Mouse (Mus musculus): ENCODE data around the gene Gm37240. TPM values are rescaled to one million over a fixed set of nuclear protein-coding genes. Genes with fewer than 3 reads are reported as not detected.
A peak's percentile ranks its signal among the peaks of the same experiment; 100 is the strongest.

The Gm37240 gene
- polyA plus RNA-seq, 1 experiment from 2014 or later = 7.2 TPM

DNA sequence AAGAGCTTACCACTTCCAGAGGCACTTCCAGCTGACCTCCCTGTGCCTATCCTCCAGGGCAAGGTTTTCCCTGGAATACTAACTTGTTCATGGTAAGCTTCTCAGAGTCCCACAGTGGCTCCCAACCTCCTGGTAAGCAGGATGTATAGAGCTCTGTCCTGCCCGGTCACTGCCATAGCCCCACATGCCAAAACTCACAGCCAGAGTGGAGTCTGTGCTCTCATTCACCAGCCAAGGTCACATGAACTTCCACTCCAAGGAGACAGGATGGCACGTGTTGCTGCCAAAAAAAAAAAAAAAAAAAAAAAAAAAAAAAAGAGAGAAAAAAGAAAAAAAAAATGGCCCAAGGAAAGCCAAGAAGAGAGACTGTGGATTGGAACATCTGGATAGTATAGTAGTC is 109.5 kb downstream of the Gm37240 start:
- H3K27ac ChIP-seq (replicated peaks) = no peak overlapping the region
- no peaks in the 10 kb centered on the region for H3K36me3 ChIP-seq
- peaks cover 34% of the 10 kb centered on the region for H3K4me1 ChIP-seq
- 61% methylated on average over 2 of the region's 2 CpGs for WGBS
- H3K4me3 ChIP-seq = no peak overlapping the region
- no peak overlapping the region for H3K9ac ChIP-seq
- H3K4me2 ChIP-seq = no peak overlapping the region
- no peak for ATAC-seq (ENCODE audit: extremely low read depth, insufficient number of reproducible peaks, low FRiP score, low TSS enrichment)
- H3K9me3 ChIP-seq = no peaks in the 10 kb centered on the region
- no peaks in the 10 kb centered on the region for H3K27me3 ChIP-seq (replicated peaks)

DNA sequence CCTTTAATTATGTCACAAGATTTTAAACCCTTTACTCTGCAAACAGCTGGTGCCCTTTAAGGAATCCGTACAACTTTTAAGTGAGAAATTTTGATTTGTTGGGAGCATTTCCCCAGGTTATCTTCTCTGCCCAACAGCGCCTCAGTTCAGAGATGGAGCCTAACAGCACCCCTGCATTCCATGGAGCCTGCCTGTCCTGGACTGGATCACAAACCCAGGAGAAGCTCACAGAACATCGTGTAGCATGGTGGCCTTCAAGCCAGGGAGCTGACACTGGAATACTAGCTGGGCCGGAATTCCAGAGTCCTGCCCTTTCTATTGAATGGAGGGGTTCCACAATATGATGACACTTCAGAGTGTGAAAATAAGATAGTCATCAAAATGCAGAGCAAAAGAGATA is 110.0 kb downstream of the Gm37240 start:
- 72% methylated on average over 4 of the region's 4 CpGs for WGBS
- ATAC-seq (ENCODE audit: extremely low read depth, insufficient number of reproducible peaks, low FRiP score, low TSS enrichment) = no peak
- peaks cover 37% of the 10 kb centered on the region for H3K4me1 ChIP-seq
- H3K36me3 ChIP-seq = no peaks in the 10 kb centered on the region
- no peak overlapping the region for H3K9ac ChIP-seq
- H3K27me3 ChIP-seq (replicated peaks) = no peaks in the 10 kb centered on the region
- H3K27ac ChIP-seq (replicated peaks) = no peak overlapping the region
- H3K9me3 ChIP-seq = no peaks in the 10 kb centered on the region
- no peak overlapping the region for H3K4me3 ChIP-seq
- no peak overlapping the region for H3K4me2 ChIP-seq

DNA sequence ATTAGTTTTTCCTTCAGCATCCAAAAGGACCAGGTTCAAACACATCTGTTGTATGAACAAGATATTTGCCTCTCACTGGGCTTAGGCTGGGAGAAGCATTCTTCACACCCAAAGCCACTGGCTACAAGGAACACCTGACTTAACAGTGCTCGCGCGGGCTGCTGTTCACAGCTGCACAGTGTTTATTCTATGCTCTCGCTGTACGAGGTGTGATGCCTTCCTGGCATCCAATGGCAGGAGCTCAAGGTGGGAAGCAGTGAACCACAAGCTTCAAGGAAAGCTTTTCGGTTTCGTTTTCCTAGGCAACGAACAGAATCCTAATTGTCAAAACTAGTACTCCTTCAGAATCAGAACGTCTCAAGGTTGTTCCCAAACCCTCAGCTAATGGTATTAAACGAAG is 110.6 kb downstream of the Gm37240 start:
- ATAC-seq (ENCODE audit: extremely low read depth, insufficient number of reproducible peaks, low FRiP score, low TSS enrichment) = no peak
- 83% methylated on average over 10 of the region's 10 CpGs for WGBS
- Histone ChIP-seq H3K9me3 (no peaks in the 10 kb centered on the region), H3K4me1 (peaks cover 37% of the 10 kb centered on the region), H3K4me2 (no peak overlapping the region), H3K27me3 (replicated peaks) (no peaks in the 10 kb centered on the region), H3K36me3 (no peaks in the 10 kb centered on the region), H3K27ac (replicated peaks) (no peak overlapping the region), H3K4me3 (no peak overlapping the region), H3K9ac (no peak overlapping the region)

DNA sequence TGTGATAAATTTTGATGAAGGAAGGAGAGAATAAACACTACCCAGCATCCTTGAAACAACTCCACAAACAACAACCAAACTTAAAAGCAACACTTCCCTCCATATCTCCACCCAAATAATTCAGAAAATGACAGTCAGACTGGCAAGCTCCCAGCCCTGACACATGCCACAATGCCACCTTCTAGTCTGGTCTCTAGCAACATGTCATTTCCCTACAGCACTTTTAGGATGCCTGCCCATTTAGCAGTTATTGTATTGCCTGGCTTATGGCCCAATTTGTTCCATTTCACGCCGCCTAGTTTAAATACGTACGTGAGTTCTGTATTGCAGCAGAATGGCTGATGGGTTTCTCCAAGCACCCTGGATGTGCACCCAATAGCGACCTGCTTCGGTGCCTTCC is 111.2 kb downstream of the Gm37240 start:
- 83% methylated on average over 6 of the region's 6 CpGs for WGBS

DNA sequence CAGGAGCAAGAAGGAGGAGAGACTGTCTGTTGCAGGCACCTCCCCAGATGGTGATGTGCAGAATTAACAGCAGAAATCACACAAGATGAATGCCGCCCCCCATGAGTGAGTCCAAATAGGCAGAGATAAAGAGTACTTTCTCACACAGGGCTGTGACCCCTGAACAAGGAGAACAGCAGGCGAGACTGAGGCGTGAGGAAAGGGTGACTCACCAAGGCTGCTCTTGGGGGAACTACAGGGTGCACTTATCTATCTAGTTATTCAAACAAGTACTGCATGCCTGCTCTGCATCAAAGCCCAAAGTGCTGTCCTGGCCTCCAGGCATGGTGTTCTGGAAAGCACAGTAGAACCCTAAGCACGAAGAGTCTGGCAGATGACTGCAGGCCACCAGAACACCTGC is 113.4 kb downstream of the Gm37240 start:
- H3K9ac ChIP-seq = peak overlapping the region; percentile 33; the same call in 1 of the 2 replicates

More for the DNA sequence above, 111.2 kb downstream of the Gm37240 start:
- Histone ChIP-seq H3K4me3 (no peak overlapping the region), H3K4me1 (peaks cover 37% of the 10 kb centered on the region), H3K9ac (no peak overlapping the region), H3K27ac (replicated peaks) (no peak overlapping the region), H3K4me2 (no peak overlapping the region), H3K36me3 (no peaks in the 10 kb centered on the region), H3K27me3 (replicated peaks) (no peaks in the 10 kb centered on the region), H3K9me3 (no peaks in the 10 kb centered on the region)
- no peak for ATAC-seq (ENCODE audit: extremely low read depth, insufficient number of reproducible peaks, low FRiP score, low TSS enrichment)

DNA sequence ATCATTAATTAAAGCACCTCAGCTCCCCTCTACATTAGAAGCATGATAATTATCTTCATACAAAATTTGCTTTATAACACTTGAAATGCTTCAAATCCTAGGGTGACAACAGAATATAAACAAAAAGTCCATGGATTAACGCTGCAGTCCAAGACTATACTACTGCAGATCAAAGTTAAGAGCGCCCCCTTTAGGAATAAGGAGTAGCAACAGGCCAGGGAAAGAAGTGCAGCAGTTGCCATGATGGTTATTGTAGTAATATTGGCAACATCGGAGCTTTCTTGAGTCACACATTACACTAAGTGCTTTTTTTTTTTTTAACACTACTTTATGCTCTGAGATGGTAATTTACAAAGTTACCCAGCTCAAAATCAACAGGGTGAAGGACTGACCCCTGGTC is 113.9 kb downstream of the Gm37240 start:
- Histone ChIP-seq H3K4me3 (no peak overlapping the region), H3K9me3 (no peaks in the 10 kb centered on the region), H3K27me3 (replicated peaks) (no peaks in the 10 kb centered on the region), H3K4me1 (peaks cover 34% of the 10 kb centered on the region), H3K4me2 (peak overlapping the region; percentile 33), H3K9ac (peak overlapping the region; percentile 33; the same call in 1 of the 2 replicates), H3K36me3 (no peaks in the 10 kb centered on the region), H3K27ac (replicated peaks) (peak overlapping the region; percentile 78)
- 39% methylated on average over 3 of the region's 3 CpGs for WGBS
- no peak for ATAC-seq (ENCODE audit: extremely low read depth, insufficient number of reproducible peaks, low FRiP score, low TSS enrichment)

More for the DNA sequence above, 113.4 kb downstream of the Gm37240 start:
- 3% methylated on average over 4 of the region's 4 CpGs for WGBS
- no peaks in the 10 kb centered on the region for H3K36me3 ChIP-seq
- no peak for ATAC-seq (ENCODE audit: extremely low read depth, insufficient number of reproducible peaks, low FRiP score, low TSS enrichment)
- peak overlapping the region; percentile 33 for H3K4me2 ChIP-seq
- H3K27me3 ChIP-seq (replicated peaks) = no peaks in the 10 kb centered on the region
- H3K27ac ChIP-seq (replicated peaks) = peak overlapping the region; percentile 78
- H3K4me3 ChIP-seq = no peak overlapping the region
- H3K9me3 ChIP-seq = no peaks in the 10 kb centered on the region
- peaks cover 34% of the 10 kb centered on the region for H3K4me1 ChIP-seq

DNA sequence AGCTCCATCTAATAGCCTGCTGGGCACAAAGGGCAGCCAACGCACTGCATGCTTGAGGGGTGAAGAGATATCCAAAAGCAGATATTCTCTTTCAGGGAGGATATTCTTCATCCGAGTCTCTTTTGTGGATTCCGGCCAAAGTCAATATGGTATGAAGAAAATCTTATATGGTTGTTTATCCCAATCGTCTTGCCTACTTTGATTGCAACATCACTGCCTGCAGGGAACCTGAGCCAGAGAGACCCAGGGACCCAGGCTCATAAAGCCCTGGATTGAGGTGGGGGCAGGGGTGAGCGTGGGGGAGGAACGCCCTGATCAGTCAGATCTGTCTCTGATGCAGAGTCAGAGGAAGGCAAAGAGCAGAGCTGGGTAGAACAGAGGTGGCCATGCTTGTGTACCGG is 122.4 kb downstream of the Gm37240 start:
- Histone ChIP-seq H3K4me3 (no peak overlapping the region), H3K36me3 (no peaks in the 10 kb centered on the region), H3K4me1 (no peaks in the 10 kb centered on the region), H3K4me2 (no peak overlapping the region), H3K27ac (replicated peaks) (no peak overlapping the region), H3K27me3 (replicated peaks) (no peaks in the 10 kb centered on the region), H3K9ac (no peak overlapping the region), H3K9me3 (no peaks in the 10 kb centered on the region)
- 69% methylated on average over 7 of the region's 7 CpGs for WGBS
- ATAC-seq (ENCODE audit: extremely low read depth, insufficient number of reproducible peaks, low FRiP score, low TSS enrichment) = no peak

DNA sequence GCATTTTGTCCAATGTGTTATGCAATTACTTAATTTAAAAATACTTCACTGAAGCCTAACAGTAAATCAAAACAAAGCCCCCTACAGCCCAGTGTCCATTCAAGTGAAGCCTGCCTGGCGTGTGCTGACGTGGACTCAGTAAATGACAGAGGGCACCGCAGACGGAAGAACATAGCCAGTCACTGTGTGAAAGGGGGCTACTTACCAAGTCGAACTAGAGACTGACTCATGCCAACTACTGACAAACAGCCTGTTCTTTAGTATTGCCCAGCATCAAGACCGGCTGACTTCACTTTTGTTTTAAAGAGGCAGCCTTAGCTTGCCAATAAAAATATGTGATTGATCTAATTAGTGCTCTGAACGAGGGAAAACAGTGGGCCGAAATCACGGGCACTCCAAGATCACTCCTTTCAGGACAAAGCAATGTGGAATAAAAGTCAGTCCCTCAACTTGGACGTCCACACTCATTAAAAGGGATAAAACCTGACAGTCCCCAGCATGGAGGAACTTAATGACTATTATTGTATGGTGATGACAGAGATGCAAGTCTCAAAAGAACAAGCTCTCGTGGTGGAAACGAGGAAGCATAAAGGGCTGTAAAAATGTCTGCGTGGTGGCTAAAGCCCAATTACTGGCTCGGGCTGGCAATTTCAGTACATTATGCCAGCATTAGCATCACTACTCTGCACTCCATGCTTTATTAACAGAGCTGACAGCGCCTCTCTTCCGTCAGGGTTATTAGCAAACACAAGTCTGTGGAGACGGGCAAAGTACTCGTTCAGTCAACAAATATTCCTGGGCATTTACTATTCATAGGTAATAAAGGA is 123.1 kb downstream of the Gm37240 start:
- no peaks in the 10 kb centered on the region for H3K36me3 ChIP-seq
- no peaks in the 10 kb centered on the region for H3K27me3 ChIP-seq (replicated peaks)
- H3K4me3 ChIP-seq = no peak overlapping the region
- H3K9ac ChIP-seq = no peak overlapping the region
- H3K4me1 ChIP-seq = no peaks in the 10 kb centered on the region
- WGBS = 76% methylated on average over 18 of the region's 18 CpGs
- no peak for ATAC-seq (ENCODE audit: extremely low read depth, insufficient number of reproducible peaks, low FRiP score, low TSS enrichment)
- H3K9me3 ChIP-seq = no peaks in the 10 kb centered on the region
- H3K27ac ChIP-seq (replicated peaks) = no peak overlapping the region
- H3K4me2 ChIP-seq = no peak overlapping the region

DNA sequence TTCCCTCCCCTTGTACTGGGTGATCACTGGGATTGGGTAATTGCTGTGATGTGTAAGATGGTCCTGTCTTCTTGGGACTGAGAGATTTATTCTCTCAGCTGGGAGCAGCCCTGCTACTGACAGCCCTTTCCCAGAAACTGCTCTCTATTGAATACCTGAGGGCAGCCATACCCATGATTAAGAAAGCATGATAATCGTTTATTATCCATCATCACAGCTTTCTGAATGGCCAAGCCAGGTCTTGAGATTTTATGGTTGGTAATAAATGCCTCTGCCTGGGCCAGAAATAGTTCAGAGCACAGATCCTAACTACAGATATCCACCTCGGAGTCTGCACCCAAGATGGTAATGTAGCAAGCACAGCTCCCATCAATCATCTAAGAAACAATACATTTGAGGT is 129.4 kb downstream of the Gm37240 start:
- ATAC-seq (ENCODE audit: extremely low read depth, insufficient number of reproducible peaks, low FRiP score, low TSS enrichment) = no peak
- H3K9ac ChIP-seq = no peak overlapping the region
- H3K27me3 ChIP-seq (replicated peaks) = no peaks in the 10 kb centered on the region
- H3K4me3 ChIP-seq = no peak overlapping the region
- no peak overlapping the region for H3K27ac ChIP-seq (replicated peaks)
- 54% methylated on average over 2 of the region's 2 CpGs for WGBS
- H3K9me3 ChIP-seq = no peaks in the 10 kb centered on the region
- no peak overlapping the region for H3K4me2 ChIP-seq
- no peaks in the 10 kb centered on the region for H3K4me1 ChIP-seq
- no peaks in the 10 kb centered on the region for H3K36me3 ChIP-seq

DNA sequence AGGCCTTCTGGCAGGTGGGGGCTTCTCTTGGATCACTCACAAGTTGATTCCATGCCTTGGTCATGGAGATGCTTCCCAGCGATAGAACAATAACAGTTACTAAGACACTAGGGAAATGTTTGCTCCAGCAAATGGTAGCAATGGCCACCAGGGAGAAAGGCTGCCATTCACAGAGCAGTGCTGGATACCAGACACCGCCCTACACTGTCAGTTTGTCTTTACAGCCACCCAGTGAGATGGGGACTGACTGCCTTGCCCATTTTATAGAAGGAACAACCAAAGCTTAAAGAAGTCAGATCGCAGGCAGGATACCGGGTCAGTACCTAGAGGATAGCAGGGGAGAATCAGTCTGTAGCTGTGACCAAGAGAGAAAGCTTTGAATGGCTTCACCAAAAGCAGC is 129.9 kb downstream of the Gm37240 start:
- Histone ChIP-seq H3K36me3 (no peaks in the 10 kb centered on the region), H3K4me3 (no peak overlapping the region), H3K4me2 (no peak overlapping the region), H3K9me3 (no peaks in the 10 kb centered on the region), H3K9ac (no peak overlapping the region), H3K4me1 (no peaks in the 10 kb centered on the region), H3K27me3 (replicated peaks) (no peaks in the 10 kb centered on the region), H3K27ac (replicated peaks) (no peak overlapping the region)
- no peak for ATAC-seq (ENCODE audit: extremely low read depth, insufficient number of reproducible peaks, low FRiP score, low TSS enrichment)
- 84% methylated on average over 4 of the region's 4 CpGs for WGBS

DNA sequence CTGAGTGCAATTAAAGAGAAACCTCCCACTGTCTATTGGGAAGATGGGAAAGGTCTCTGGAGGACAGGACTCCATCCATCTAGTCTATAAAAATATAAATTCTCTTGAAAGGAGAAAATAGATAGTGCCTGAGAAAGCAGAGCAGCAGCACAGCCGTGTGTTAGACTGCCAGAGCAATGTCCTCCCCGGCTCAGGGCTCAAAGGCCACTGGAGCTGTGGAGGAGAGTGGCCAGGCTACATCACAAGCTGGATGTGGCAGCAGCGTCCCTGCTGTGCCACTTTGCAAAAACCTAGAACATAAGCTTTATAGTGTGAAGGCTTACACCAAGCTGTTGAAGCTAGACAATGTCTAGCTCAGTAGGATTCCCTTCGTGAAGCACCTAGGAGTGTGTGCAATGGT is 138.0 kb downstream of the Gm37240 start:
- Histone ChIP-seq H3K9me3 (no peaks in the 10 kb centered on the region), H3K4me2 (no peak overlapping the region), H3K9ac (no peak overlapping the region), H3K4me1 (peaks cover 15% of the 10 kb centered on the region), H3K27ac (replicated peaks) (no peak overlapping the region), H3K4me3 (no peak overlapping the region), H3K27me3 (replicated peaks) (no peaks in the 10 kb centered on the region), H3K36me3 (no peaks in the 10 kb centered on the region)
- 58% methylated on average over 4 of the region's 4 CpGs for WGBS
- ATAC-seq (ENCODE audit: extremely low read depth, insufficient number of reproducible peaks, low FRiP score, low TSS enrichment) = no peak

DNA sequence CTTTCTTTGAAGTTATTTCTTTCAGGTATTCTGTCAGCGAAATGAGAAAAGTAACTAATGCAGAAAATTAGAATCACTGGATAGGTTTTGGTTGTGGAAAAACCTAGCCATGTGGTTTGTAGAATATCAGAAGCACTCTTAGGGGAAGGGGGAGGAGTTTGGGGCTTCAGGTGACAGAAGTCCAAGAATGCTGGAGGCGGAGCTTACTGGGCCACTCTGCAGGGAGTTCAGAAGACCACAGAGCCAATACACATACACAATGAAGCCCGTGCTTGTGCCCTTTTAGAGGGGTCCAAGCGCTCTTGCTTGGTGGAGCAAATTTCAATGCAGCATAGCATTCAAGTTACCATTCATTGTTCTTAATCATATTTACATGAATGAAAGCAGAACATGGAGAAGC is 138.5 kb downstream of the Gm37240 start:
- no peaks in the 10 kb centered on the region for H3K36me3 ChIP-seq
- H3K27me3 ChIP-seq (replicated peaks) = no peaks in the 10 kb centered on the region
- no peak overlapping the region for H3K27ac ChIP-seq (replicated peaks)
- peak overlapping the region; percentile 16; the same call in 1 of the 2 replicates for H3K4me2 ChIP-seq
- H3K4me3 ChIP-seq = no peak overlapping the region
- H3K9ac ChIP-seq = no peak overlapping the region
- WGBS = 26% methylated on average over 4 of the region's 4 CpGs
- H3K4me1 ChIP-seq = peaks cover 17% of the 10 kb centered on the region
- no peak for ATAC-seq (ENCODE audit: extremely low read depth, insufficient number of reproducible peaks, low FRiP score, low TSS enrichment)
- no peaks in the 10 kb centered on the region for H3K9me3 ChIP-seq
